ENCODE assay signal across 9 mouse cellular contexts in the genomic region with DNA sequence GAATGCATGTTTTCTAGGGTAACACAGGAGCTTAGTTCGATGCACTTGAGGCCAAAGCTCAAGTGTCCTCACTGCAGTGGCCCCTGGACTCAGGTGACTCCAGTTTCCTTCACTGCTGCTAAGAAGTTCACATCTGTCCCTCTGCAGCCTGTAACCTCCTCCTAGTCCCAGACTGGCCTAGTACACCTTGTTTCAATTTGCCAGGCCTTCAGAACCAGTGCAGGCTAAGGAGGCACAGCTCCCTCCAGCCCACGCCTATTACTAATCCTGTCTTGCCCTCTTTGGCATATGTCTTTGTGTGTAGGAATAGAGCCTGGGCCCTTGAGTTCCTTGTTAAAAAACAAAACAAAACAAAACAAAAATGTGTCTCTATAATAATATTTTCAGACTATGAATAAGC. TPM values are rescaled to one million over a fixed set of nuclear protein-coding genes. Genes with fewer than 3 reads are reported as not detected.
DNase-seq lines count a peak whose midpoint lies in the region; ATAC-seq and TF ChIP-seq lines count a peak whose summit lies in the region.
"Had no signal": no experiment of that assay in that cellular context is flagged by ENCODE, and none has a peak within 500 bp of the region (broad histone marks: within the 10 kb centered on the region; RNA-seq: fewer than 3 reads in every experiment).

No protein-coding gene starts in this region.

- no peak for TF ChIP-seq POLR2A in limb, embryonic 14.5 days (IDR thresholded peaks at IDR 0.05; ENCODE audit: borderline replicate concordance, extremely low read depth, insufficient read depth, insufficient read length)

- H3K9me3 ChIP-seq in lung, embryonic 15.5 days: no peaks in the 10 kb centered on the region
- H3K9me3 ChIP-seq in forebrain, embryonic 10.5 days: no peaks in the 10 kb centered on the region
- no peaks in the 10 kb centered on the region for H3K9me3 ChIP-seq in limb, embryonic 14.5 days (ENCODE audit: control insufficient read depth, low read length)

- peak overlapping the region; percentile 25; the same call in 1 of the 2 replicates for H3K4me2 ChIP-seq in lung, embryonic 15.5 days
- H3K4me2 ChIP-seq in limb, embryonic 14.5 days (replicated peaks; ENCODE audit: low read depth, low read length, severe bottlenecking): peak overlapping the region; percentile 87

- WGBS in lung, embryonic 15.5 days: 75% methylated on average over 2 of the region's 2 CpGs
- 64% methylated on average over 2 of the region's 2 CpGs for WGBS in forebrain, embryonic 10.5 days
- WGBS in limb, embryonic 14.5 days: 53% methylated on average over 2 of the region's 2 CpGs

- peak overlapping the region; percentile 82 for H3K4me3 ChIP-seq in lung, embryonic 15.5 days
- H3K4me3 ChIP-seq in forebrain, embryonic 10.5 days: peak overlapping the region; percentile 87
- H3K4me3 ChIP-seq in limb, embryonic 14.5 days (replicated peaks; ENCODE audit: low read length): peak overlapping the region; percentile 85; the same call in 1 of the 2 replicates

- no peaks in the 10 kb centered on the region for H3K27me3 ChIP-seq in lung, embryonic 15.5 days
- H3K27me3 ChIP-seq in forebrain, embryonic 10.5 days (ENCODE audit: poor library complexity, severe bottlenecking): no peaks in the 10 kb centered on the region
- no peaks in the 10 kb centered on the region for H3K27me3 ChIP-seq in limb, embryonic 14.5 days (ENCODE audit: control insufficient read depth, insufficient read depth, low read length)
- no peaks in the 10 kb centered on the region for H3K27me3 ChIP-seq in splenic B cell, adult 2 months (ENCODE audit: control insufficient read depth, insufficient read depth, low read length, poor library complexity, severe bottlenecking)

- H3K4me1 ChIP-seq in lung, embryonic 15.5 days: peaks cover 12% of the 10 kb centered on the region
- H3K4me1 ChIP-seq in forebrain, embryonic 10.5 days: peaks cover 21% of the 10 kb centered on the region
- H3K4me1 ChIP-seq in limb, embryonic 14.5 days (ENCODE audit: control insufficient read depth, insufficient read depth, low read length): peaks cover 11% of the 10 kb centered on the region

- peaks cover 10% of the 10 kb centered on the region for H3K36me3 ChIP-seq in lung, embryonic 15.5 days
- peaks cover 29% of the 10 kb centered on the region for H3K36me3 ChIP-seq in forebrain, embryonic 10.5 days (replicated peaks)
- H3K36me3 ChIP-seq in limb, embryonic 14.5 days (ENCODE audit: control insufficient read depth, insufficient read depth, low read length): peaks cover 24% of the 10 kb centered on the region
- H3K36me3 ChIP-seq in splenic B cell, adult 2 months (ENCODE audit: control insufficient read depth, insufficient read depth, low read length, poor library complexity, severe bottlenecking): no peaks in the 10 kb centered on the region

- DNase-seq in lung, postnatal 10 days: no peak
- no peak for DNase-seq in forebrain, embryonic 10.5 days (ENCODE audit: extremely low spot score, low spot score)
- no peak for DNase-seq in limb, embryonic 14.5 days (ENCODE audit: low spot score)
- peak; percentile 3 for DNase-seq in splenic B cell, adult 2 months (ENCODE audit: low read depth, low spot score)
- no peak for DNase-seq in adrenal gland, adult 2 months
- DNase-seq in frontal cortex, postnatal 25 days (ENCODE audit: low spot score in 2 of 2): no peak
- DNase-seq in gastrocnemius, adult 18-20 months (ENCODE audit: low spot score): no peak

- no peak for ATAC-seq in lung, embryonic 15.5 days (ENCODE audit: borderline replicate concordance, extremely low read depth, low FRiP score, low TSS enrichment)
- no peak for ATAC-seq in limb, embryonic 14.5 days (ENCODE audit: low FRiP score, low read depth)

- 0 out of 2 replicates have a peak overlapping the region, but pooled peaks have one; percentile 0 for H3K9ac ChIP-seq in lung, embryonic 15.5 days
- H3K9ac ChIP-seq in limb, embryonic 14.5 days (ENCODE audit: low read depth, low read length, severe bottlenecking): no peak overlapping the region

- no peak overlapping the region; the same call in 1 of the 2 replicates for H3K27ac ChIP-seq in lung, embryonic 15.5 days
- H3K27ac ChIP-seq in forebrain, embryonic 10.5 days: peak overlapping the region; percentile 97
- no peak overlapping the region for H3K27ac ChIP-seq in limb, embryonic 14.5 days (replicated peaks; ENCODE audit: low read depth, low read length)

RNA-seq across cellular contexts. Expression of gene Tmem9, which starts 9.4 kb away (rescaled TPM):
- polyA plus RNA-seq in lung, embryonic 15.5 days (2015; fragmentation: Nextera tagmentation; extraction: Ambion mirVana): 153 and 162 TPM in 2 replicates
- 132 and 135 TPM in 2 replicates for polyA plus RNA-seq in forebrain, embryonic 10.5 days (2016; fragmentation: Nextera tagmentation; extraction: Ambion mirVana)
- polyA plus RNA-seq in limb, embryonic 14.5 days (2012; rRNA removed): 162 and 190 TPM in 2 replicates
- 98.6 and 111 TPM in 2 replicates for polyA plus RNA-seq in limb, embryonic 14.5 days (2014; fragmentation: Nextera tagmentation; extraction: Ambion mirVana)
- 10 to 100 TPM; 39.5 to 46.4 TPM for total RNA-seq in adrenal gland, adult 2 months (2021)
- polyA plus RNA-seq in adrenal gland, adult 2 months (2012; rRNA removed): 102 and 112 TPM in 2 replicates
- 1 to 10 TPM; 5.9 to 7.0 TPM for total RNA-seq in gastrocnemius, adult 18-20 months (2021)

RNA-seq across cellular contexts. Expression of gene Igfn1, which starts 11.2 kb away (rescaled TPM):
- polyA plus RNA-seq in lung, embryonic 15.5 days (2015; fragmentation: Nextera tagmentation; extraction: Ambion mirVana): not detected in 2 replicates
- not detected in 2 replicates for polyA plus RNA-seq in forebrain, embryonic 10.5 days (2016; fragmentation: Nextera tagmentation; extraction: Ambion mirVana)
- polyA plus RNA-seq in limb, embryonic 14.5 days (2012; rRNA removed): 0.69 and 0.74 TPM in 2 replicates
- 0.14 and 0.28 TPM in 2 replicates for polyA plus RNA-seq in limb, embryonic 14.5 days (2014; fragmentation: Nextera tagmentation; extraction: Ambion mirVana)
- total RNA-seq in adrenal gland, adult 2 months (2021): under 1 TPM in 1 of 2 experiments, not detected in 1; 0.17 TPM
- 0.16 and 0.17 TPM in 2 replicates for polyA plus RNA-seq in adrenal gland, adult 2 months (2012; rRNA removed)
- total RNA-seq in gastrocnemius, adult 18-20 months (2021): 10 to 100 TPM; 32.4 to 62.9 TPM

RNA-seq across cellular contexts. Expression of gene Ascl5, which starts 33.3 kb away (rescaled TPM):
- not detected in 2 replicates for polyA plus RNA-seq in lung, embryonic 15.5 days (2015; fragmentation: Nextera tagmentation; extraction: Ambion mirVana)
- polyA plus RNA-seq in forebrain, embryonic 10.5 days (2016; fragmentation: Nextera tagmentation; extraction: Ambion mirVana): not detected in 2 replicates
- 0.18 and 0.36 TPM in 2 replicates for polyA plus RNA-seq in limb, embryonic 14.5 days (2012; rRNA removed)
- polyA plus RNA-seq in limb, embryonic 14.5 days (2014; fragmentation: Nextera tagmentation; extraction: Ambion mirVana): not detected in 2 replicates
- not detected for total RNA-seq in adrenal gland, adult 2 months (2021)
- 0.39 TPM in 1 of 2 replicates, not detected in the other for polyA plus RNA-seq in adrenal gland, adult 2 months (2012; rRNA removed)
- not detected for total RNA-seq in gastrocnemius, adult 18-20 months (2021)
- total RNA-seq: neutrophil, adult 5-6 weeks had no signal

RNA-seq across cellular contexts. Expression of gene Cacna1s, which starts 35.2 kb away (rescaled TPM):
- polyA plus RNA-seq in lung, embryonic 15.5 days (2015; fragmentation: Nextera tagmentation; extraction: Ambion mirVana): 0.10 and 0.14 TPM in 2 replicates
- 0.20 TPM in 1 of 2 replicates, not detected in the other for polyA plus RNA-seq in forebrain, embryonic 10.5 days (2016; fragmentation: Nextera tagmentation; extraction: Ambion mirVana)
- polyA plus RNA-seq in limb, embryonic 14.5 days (2012; rRNA removed): 16.6 and 22.4 TPM in 2 replicates
- polyA plus RNA-seq in limb, embryonic 14.5 days (2014; fragmentation: Nextera tagmentation; extraction: Ambion mirVana): 4.3 and 6.9 TPM in 2 replicates
- total RNA-seq in adrenal gland, adult 2 months (2021): 1 to 10 TPM in 1 of 2 experiments, under 1 TPM in 1; 0.17 to 1.2 TPM
- 0.15 and 0.40 TPM in 2 replicates for polyA plus RNA-seq in adrenal gland, adult 2 months (2012; rRNA removed)
- 1,000 to 10,000 TPM in 1 of 2 experiments, 100 to 1,000 TPM in 1; 824 to 1,030 TPM for total RNA-seq in gastrocnemius, adult 18-20 months (2021)
- total RNA-seq: neutrophil, adult 5-6 weeks had no signal
